Mouse (Mus musculus) cerebellum, adult 11-12 months (tissue): ENCODE data around the gene Def6.
"Not testable (repeated sequence)": the region's sequence is repeated elsewhere in the genome, so short reads cannot be mapped to it uniquely, and the experiment has no call there.

ENCODE experiments used
- DNase-seq: peaks from one replicate; pipeline ENCODE4 v3.0.0; 2022

The Def6 gene

DNA sequence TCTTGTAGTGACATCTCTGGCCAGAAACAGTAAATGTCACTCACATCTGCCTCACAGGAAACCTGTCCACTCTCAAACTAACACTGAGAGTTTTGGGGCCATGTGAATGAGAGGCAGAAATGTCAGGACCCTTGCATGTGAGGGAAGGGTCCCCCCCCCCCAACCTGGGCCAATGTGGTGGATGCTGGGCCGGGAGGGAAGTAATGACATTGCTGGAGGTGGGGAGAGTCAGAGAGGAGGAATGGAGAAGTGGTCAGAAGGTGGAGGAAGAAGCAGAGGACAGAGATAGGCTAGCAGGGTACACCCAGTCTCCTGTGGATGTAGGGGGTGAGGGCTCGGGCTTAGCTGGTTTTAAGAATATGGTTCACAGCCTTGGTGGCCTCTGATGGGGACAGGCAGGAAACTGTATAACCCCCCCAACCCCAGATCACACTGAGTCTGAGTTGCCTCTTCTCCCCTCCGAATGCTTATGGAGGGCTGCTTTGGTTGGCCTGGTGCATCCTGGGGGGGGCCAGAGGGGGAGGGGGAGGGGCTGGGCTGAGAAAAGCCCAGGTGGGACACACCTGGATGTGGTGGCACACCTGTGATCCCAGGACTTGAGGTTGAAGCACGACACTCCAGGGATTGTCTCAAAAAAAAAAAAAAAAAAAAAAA is 2.0 kb downstream of the Def6 start:
- DNase-seq, result no peak

DNA sequence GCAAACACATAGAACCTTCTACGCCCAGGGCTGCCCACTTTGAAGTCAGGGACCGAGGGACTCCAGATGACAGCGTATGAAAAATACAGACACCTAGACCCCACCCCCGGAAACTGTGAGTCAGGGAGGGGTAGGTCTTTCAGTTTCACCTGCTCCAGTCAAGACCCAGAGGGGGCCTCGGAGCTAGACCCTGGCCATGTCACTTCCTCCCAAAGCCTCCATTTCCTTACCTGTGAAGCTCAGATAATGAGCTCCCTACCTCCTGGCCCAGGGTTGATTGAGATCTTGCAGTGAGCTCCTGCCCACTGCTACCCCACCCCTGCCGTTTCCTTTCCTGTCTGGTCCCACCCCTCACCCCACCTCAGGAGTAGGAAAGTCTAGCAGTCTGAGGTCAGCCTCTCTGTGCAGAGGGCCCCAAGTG is 4.4 kb downstream of the Def6 start:
- no peak for DNase-seq

DNA sequence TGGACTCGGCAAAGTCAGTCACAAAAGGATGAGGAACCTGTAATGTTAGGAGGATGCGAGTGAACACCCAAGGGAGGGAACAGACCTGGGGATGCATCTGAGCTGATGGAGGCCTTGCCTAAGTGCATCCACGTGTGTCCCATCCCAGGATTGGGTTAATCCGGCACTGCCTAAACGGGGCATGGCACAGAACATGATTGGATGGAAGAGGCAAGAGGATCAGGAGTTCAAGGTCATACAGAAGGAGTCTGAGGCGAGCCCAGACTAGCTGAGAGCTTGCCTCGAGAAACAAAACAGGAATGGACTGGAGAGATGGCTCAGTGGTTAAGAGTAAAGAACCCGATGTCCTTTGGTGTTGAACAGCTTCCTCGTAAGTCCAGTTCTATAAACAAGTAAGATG is 4.8 kb downstream of the Def6 start:
- DNase-seq, result no peak

DNA sequence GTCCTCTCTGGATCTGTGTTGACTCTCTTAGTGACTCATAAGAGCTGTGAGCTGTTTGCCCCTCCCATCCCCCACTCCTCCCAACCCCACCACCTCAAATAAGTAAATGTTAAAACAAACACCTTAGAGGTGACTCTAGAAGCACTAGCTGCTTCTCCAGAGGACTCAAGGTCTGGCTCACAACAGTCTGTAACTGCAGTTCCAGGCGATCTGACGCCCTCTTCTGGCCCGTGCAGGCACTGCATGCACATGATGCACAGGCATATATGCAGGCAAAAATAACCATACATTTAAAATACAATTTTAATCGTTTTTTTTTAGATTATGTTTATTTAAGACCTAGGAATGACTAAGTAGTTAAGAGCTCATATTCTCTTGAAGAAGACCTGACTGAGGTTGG is 5.7 kb downstream of the Def6 start:
- no peak for DNase-seq

DNA sequence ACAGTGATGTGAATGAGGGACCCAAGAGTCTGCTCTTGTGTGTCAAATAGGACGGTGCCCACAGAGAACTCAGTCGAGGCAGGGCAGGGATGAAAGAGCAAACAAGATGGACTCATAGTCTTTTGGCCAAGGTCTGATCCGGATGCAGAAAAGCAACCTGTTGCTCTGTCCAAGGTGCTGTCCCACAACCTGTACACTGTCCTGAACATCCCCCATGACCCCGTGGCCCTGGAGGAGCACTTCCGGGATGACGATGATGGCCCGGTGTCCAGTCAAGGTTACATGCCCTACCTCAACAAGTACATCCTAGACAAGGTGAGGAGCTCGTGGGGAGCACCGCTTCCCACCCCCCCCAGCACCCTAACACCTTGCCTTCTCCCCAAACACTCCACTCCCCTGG is 9.2 kb downstream of the Def6 start:
- DNase-seq, result no peak

DNA sequence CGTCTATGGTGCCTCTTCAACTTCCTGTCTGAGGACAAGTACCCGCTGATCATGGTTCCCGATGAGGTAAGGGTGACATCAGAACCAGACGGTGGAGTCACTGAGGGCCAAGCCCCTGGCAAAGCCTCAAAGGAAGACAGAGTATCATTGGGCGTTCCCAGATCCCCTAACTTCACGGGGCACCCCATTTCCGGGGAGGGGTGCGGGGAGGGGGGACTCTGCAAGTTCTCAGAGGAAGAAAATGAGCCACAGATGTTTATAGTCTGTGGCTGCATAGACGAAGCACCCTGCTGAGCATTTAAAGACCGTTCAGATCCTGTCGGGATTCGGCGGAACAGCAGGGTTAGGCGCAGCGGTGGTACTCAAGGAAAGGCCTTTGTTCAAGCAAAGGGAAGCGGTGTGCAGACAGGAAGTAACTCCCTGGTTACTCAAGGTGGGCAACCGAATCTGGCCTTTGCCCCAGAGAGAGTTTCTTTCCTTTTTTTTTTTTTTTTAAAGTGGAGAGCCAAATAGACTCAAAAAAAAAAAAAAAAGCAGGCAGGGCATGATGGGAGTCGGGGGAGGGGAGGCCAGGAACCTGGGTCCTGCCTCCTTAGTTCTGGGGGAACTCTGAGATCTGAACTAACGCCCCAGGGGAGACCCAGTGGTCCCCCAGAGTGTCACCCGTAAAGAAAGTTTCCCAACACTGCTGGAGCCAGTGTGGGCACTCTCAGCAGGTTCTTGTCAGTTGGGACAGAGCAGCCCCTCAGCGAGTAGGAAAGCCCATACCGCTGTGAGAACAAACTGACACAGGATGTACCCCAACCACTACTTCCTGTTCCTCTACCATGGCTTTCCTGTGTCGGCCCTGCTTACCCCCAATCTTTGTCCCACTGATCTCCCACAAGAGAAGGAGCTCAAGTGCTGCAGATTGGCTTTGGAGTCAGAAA is 10.4 kb downstream of the Def6 start:
- DNase-seq, result no peak

DNA sequence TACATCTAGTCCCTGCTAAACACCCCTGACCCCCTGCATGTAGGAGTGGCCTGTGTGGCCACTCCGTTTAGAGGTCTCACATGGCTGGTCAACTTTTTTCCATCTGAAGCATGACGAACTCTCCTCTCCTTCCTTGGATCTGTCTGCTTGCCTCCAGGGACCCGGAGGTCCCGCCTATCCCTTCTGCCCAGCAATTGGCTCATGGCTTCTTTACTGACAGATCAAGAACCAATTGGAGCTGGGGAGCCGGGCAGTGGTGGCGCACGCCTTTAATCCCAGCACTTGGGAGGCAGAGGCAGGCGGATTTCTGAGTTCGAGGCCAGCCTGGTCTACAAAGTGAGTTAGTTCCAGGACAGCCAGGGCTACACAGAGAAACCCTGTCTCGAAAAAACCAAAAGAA is 14.9 kb downstream of the Def6 start:
- DNase-seq, result not testable (repeated sequence)

DNA sequence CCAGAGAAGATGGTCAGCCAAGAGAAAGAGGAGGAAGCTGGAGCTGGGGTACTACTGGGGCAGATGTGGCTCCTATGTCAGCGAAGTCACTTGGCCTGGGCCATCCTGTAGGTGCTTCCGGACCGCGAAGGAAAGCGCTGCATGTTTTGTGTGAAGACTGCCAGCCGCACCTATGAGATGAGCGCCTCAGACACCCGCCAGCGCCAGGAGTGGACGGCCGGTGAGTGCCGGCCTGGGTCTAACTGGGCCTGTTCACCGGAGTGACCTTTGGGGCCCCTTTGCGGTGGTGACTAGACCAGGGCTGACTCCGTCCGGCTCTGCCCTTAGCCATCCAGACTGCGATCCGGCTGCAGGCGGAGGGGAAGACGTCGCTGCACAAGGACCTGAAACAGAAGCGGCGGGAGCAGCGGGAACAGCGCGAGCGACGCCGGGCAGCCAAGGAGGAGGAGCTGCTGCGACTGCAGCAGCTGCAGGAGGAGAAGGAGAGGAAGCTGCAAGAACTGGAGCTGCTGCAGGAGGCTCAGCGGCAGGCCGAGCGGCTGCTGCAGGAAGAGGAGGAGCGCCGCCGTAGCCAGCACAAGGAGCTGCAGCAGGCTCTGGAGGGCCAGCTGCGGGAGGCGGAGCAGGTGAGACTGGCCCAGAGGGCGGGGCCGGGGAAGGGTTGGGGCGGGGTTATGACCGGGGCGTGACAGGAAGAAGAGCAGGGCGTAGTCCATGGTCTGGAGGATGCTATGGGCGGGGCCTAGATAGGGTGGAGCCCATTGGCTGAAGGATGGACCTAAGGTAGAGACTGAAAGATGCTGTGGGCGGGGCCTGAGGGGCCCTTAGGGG is 16.2 kb downstream of the Def6 start:
- peak; percentile 96 for DNase-seq

DNA sequence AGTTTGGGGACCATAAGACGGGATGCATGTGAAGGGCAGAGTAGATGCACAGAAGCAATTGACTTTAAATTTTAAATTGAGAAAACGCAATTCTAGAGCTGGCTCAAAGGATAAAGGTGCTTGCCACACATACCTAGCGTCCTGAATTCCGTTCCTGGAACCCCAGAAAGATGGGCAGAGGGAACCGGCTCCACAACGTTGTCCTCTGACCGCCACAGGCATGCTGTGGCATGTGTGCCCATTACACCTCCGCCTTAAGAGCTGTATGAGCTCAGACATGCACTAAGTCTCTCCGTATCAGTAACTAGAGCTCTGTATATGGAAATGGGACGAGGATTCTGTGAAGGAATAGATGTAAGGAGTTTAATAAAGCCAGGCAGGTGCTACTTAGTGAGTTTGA is 17.0 kb downstream of the Def6 start:
- DNase-seq, result no peak

DNA sequence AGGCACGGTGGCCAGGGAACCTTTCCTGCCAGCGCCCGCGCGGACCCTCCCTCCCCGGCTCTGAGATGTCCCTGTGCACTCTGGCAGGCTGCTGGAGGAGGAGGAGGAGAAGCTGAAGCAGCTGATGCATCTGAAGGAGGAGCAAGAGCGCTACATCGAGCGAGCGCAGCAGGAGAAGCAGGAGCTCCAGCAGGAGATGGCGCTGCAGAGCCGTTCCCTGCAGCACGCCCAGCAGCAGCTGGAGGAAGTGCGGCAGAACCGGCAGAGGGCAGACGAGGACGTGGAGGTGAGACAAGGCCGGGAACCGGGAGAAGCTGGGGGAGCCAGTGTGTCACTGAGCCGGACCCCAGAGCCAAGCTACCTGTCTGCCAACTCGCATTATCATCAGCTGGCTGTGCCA is 18.4 kb downstream of the Def6 start:
- peak; percentile 87 for DNase-seq

DNA sequence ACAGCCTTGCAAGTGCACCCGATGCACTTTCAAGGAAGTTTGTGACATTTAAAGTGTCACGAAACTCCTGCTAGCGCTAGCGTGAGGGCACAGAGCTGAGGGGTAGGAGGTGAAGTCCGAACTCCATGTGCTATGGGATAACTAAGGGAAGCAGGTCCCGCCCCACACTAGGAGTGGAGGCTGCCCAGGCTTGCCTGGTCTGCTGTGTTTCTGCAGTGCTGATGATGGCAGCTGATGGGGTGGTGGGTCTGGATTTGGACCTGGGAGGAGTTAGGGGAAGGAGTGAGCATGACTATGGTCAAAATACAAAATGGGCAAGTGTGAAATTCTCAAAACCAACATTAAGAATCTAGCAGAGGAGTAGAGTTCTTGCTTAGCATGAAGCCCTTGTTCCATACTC is 22.9 kb downstream of the Def6 start:
- no peak for DNase-seq

DNA sequence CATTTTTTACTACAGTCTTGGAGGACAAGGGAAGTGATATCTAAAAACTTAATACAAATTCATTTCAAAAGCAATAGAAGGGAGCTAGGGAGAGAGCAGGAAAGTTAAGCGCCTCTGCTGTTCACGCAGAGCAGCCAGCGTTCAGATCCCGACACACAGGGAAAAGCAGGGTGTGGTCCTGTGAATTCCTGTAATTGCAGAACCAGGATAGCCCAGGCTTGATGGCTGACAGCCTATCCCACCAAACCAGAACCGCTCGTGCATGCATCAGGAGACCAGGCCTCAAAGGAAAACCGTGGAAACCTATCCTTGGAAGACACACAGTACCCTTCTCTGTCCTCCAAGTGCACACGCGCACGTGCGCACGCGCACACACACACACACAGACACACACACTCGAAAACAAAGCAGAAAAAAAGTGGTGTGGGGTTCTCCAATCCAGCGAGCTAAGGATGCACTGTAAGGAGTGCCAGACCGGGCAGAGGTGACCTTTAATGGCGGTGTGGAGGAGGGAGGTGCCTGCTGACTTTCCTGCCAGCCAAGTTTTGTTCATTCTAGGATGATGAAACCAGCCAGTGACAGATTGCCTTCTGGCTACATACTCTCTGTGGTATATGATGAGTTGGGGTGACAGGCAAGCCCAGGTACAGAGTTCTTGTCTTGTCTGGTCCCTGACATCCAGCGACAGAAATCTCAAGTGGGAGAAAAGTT is 23.6 kb downstream of the Def6 start:
- DNase-seq, result no peak

DNA sequence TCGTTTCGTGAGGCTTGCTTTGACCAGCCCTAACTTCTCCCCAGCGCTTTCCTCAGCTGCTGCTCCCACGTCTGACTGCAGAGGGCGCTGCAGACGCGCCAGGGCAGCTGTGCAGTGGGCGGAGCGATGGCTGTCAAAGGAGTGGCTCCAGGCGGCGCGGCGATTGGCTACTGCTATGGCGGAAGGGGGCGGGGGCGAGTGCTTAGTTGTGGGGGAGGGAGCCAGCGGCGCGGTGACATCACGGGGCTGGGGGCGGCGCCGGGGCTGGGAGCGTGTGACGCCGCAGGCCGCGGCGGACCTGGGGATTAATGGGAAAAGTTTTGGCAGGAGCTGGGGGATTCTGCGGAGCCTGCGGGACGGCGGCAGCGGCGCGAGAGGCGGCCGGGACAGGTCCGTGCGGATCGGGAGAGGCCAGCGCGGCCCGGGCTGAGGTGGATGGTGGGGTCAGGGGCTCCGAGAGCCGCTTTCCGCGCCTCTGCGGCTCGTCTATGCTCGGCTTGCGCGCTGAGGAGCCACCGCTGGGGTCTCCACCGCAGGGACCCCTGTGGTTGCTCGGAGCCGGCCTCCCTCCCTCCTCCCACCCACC is 25.0 kb downstream of the Def6 start, which contains the start of gene Ppard:
Ppard (plus strand) TSS at position 226 of the 586 bp plus-strand sequence.
- DNase-seq, result peak; percentile 94

DNA sequence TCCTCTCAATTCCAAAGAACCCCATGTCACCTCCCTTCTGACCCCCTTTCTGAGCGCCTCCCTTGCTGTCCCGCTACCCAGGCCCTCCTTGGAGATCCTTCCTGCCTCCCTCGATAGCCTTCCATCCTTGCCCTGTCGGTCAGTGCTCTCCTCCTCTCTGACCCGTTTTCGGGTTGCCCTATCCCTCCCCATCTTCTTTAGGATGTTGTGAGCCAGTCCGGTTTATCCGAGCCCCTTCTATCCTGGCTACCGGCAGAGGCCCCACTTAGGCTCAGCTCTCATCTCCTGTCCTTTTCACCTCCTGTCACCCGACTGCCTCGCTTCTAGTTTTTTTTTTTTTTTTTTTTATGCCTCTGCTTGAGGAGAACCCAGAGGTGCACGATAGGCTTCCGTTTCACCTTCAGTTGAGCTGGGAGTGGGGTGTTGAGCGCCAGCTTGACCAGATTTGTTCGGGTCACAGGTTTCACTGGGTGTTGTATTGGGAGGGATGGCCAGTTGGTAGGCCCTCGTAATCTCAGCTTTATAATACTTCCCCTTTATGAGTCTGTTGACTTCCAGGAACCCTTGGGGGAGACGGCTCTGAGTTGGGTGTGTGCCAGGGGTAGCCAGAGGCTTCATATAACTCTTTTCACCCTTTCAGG is 25.6 kb downstream of the Def6 start:
- peak; percentile 43 for DNase-seq

DNA sequence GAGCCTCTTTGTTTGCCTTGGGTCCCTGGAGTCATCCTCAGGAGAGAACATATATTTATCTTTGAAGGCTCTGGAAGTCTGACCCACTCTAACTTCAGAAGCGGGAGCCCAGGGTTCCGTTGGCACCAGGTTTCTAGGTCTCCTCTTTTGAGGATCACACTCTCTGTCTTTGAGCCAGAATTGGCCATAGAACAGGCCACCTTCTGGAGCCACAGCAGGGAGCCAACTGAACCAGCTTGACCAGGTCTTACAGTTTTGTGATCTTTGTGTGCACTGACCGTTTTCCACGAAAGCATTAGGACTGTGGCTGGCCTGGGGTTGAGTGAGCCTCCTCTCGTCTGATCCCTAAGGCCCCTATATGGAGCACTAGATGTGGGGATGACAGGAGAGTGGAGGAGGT is 27.1 kb downstream of the Def6 start:
- DNase-seq, result peak; percentile 66

DNA sequence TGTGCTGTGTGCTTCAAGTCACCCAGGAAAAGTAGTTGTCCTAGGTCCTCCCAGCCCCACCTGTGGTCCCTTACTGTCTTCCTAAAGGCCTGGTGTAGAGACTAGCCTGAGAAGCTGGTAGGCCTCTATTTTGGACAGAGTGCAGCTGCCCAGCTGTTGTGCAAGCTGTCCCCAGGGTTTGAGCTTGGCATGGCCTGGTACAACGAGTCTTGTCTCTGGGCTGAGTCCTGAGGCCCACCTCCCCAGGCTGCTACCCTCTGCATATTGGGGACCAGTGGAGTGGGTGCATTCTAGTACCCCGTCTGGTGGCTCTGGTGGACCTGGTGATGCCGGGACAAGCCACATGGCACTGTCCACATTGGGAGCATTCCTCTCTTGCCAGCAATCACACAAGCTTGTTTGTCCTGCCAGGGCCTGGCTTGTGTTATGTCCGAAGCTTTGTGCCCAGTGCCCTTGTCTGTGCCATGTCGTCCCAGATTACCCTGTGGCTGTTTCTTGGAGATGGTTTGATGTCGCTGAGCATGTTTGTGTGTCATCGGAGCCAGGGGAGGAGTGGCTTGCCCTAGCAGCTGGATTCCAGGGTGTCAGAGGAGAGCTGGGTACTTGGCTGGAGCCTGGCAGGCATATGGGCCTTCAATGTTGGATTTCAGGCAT is 28.5 kb downstream of the Def6 start:
- no peak for DNase-seq

DNA sequence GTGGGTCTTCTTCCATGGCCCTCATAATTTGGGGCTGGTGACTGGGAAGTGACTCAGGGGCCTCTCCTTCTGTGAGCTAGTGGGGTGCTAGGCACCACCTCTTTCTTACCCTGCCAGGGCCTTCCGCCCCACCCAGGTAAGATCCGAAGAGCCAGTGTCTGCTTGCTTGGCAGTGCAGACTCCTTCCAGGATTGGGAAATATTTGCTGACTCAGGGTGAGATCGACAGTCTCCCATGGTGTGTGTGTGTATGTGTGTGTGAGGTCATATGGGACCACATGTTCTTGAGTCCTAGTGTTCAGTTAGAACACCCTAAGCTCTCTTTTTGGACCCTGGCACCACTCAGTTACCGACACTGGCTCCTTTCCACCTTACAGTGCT is 29.0 kb downstream of the Def6 start:
- no peak for DNase-seq

DNA sequence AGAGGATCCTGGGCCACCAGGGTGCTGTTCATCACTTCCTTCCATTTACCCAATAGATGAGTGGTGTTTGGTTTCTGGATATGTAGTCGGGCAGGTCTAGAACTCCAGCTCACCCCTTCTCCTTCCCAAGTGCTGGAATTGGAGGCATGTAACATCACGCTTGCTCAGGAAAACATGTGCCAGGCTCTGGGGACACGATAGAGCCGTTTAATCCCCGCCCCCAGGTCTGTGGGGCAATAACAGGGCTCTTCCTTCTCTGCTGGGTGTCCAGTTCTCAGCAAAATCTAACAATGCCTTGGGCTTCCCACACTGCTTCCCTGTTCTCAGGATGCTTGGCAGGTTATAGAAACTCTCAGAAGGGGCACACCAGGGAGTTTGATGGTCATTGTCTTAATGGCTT is 29.8 kb downstream of the Def6 start:
- DNase-seq, result no peak

DNA sequence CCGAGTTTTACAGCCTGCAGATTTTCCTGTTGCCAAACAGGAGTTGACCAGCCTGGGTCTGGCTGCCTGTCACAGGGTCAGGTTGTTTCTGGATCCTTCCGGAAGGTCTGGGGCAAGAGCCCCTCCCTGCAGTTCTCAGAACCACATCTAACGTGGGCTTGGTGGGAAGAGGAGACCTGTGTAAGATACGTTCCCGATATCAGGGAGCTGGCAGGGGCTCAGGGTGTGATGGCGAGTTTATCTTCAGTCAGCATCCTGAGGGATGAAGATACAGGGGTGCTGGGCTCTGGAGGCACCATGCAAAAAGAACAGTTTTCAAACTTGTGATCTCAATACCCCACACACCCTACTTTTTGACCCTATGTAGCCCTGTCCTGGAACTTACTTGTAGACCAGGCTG is 30.3 kb downstream of the Def6 start:
- DNase-seq, result no peak

DNA sequence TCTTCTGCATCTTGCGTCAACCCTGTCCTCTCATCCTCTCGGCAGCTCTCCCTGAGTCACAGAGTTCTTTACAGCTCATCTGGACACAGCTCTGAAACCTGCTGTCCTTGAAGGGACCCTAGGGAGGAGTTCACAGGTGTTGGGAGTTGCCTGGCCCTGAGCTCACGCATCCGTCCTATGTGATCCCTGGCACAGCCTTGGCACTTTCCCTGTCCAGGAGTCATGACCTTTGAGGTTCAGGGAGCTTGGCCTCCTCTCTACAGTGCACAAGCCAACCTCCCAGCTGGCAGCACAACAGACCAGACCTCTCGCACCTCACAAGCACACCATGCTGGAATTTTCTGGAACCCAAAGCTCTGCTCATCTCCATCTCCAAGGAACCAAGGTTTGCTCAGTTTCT is 33.3 kb downstream of the Def6 start:
- DNase-seq, result no peak

DNA sequence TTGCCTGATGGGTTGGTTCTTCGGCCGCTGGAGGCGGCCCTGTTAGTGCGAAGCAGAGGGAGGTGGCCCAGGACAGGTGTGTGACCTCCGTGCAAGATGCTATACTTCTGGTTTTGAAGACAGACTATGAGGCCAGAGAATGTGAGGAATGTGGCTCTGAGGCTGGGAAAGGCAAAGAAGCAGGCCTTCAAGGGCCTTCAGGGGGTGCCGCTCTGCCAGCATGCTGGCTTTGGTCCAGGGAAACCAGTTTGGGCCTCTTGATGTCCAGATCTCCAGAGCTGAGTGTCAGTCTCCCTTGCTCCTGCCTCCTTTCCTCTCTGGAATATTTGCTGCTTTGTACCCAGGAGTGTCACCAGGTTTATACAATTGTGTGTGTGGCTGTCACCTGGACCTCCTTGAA is 34.7 kb downstream of the Def6 start:
- DNase-seq, result no peak
